Mouse (Mus musculus): ENCODE results near the gene Smchd1.

GRCm38 (mm10) chr17:71300338-71300737, 174.8 kb downstream of the Smchd1 start:
- no peak for TF ChIP-seq CTCF (IDR thresholded peaks at IDR 0.05; ENCODE audit: low read depth, low read length)
- TF ChIP-seq POLR2A (IDR thresholded peaks at IDR 0.05; ENCODE audit: insufficient read depth, low read length): no peak
